Mouse (Mus musculus): ENCODE data around the gene Olfr437. TPM values are rescaled to one million over a fixed set of nuclear protein-coding genes. Genes with fewer than 3 reads are reported as not detected.

Olfr437 gene
- polyA plus RNA-seq, 1 experiment from 2014 or later, result not detected

Other genes with a start within 250 kb of the Olfr437 start
- gene Olfr446, start 241.9 kb upstream of the Olfr437 start, polyA plus RNA-seq (2015; fragmentation: Nextera tagmentation; extraction: Ambion mirVana), result not detected in 2 replicates
- not detected in 2 replicates for gene Olfr444, start 214.2 kb upstream of the Olfr437 start, polyA plus RNA-seq (2015; fragmentation: Nextera tagmentation; extraction: Ambion mirVana)
- not detected in 2 replicates for gene Olfr441, start 56.9 kb upstream of the Olfr437 start, polyA plus RNA-seq (2015; fragmentation: Nextera tagmentation; extraction: Ambion mirVana)
- gene Olfr237-ps1, start 16.7 kb upstream of the Olfr437 start, polyA plus RNA-seq (2015; fragmentation: Nextera tagmentation; extraction: Ambion mirVana), result not detected in 2 replicates
- gene Olfr13, start 8.9 kb downstream of the Olfr437 start, polyA plus RNA-seq (2015; fragmentation: Nextera tagmentation; extraction: Ambion mirVana), result not detected in 2 replicates
- gene Olfr435, start 33.9 kb downstream of the Olfr437 start, polyA plus RNA-seq (2015; fragmentation: Nextera tagmentation; extraction: Ambion mirVana), result not detected in 2 replicates
- not detected in 2 replicates for gene Olfr434, start 49.7 kb downstream of the Olfr437 start, polyA plus RNA-seq (2015; fragmentation: Nextera tagmentation; extraction: Ambion mirVana)
- gene Olfr47, start 68.2 kb downstream of the Olfr437 start, polyA plus RNA-seq (2015; fragmentation: Nextera tagmentation; extraction: Ambion mirVana), result not detected in 2 replicates
- gene Arhgef5, start 102.3 kb downstream of the Olfr437 start, polyA plus RNA-seq (2015; fragmentation: Nextera tagmentation; extraction: Ambion mirVana), result 13.9 and 16.7 TPM in 2 replicates
- not detected in 2 replicates for gene Nobox, start 146.3 kb downstream of the Olfr437 start, polyA plus RNA-seq (2015; fragmentation: Nextera tagmentation; extraction: Ambion mirVana)